Mouse (Mus musculus) lung, embryonic 14.5 days (tissue): ENCODE measurements at regions not wholly inside any gene's neighbourhood (a gene's known extent, or its start where the extent isn't known, plus 50 kb on each side); places are given as distances from the start of the nearest gene placed in this dataset.
A peak's percentile ranks its signal among the peaks of the same experiment; 100 is the strongest.

Experiments used
- ATAC-seq: fragments of 200-750 bp; cut with Nextera tagmentation; 2 replicates; pipeline ENCODE4 v1.8.0; 2017; ENCODE audit warnings: mild to moderate bottlenecking, moderate TSS enrichment, moderate library complexity; ENCODE audit not compliant: insufficient read depth
- DNase-seq: peaks from one replicate; pipeline ENCODE4 v3.0.0-alpha.2; 2015
- H3K27ac ChIP-seq: fragments of 300-500 bp; sonication (generic); 2 replicates; pipeline ENCODE4 v1.5.1; 2014; ENCODE audit warnings: low read depth, mild to moderate bottlenecking, moderate library complexity
- H3K27me3 ChIP-seq: fragments of 300-500 bp; sonication (generic); 2 replicates; pipeline ENCODE4 v1.6.1; 2014; ENCODE audit warnings: low read length, control low read depth; ENCODE audit not compliant: insufficient read depth
- H3K36me3 ChIP-seq: fragments of 300-500 bp; sonication (generic); 2 replicates; pipeline ENCODE4 v1.6.1; 2014; ENCODE audit warnings: control low read depth; ENCODE audit not compliant: insufficient read depth
- H3K4me1 ChIP-seq: fragments of 300-500 bp; sonication (generic); 2 replicates; pipeline ENCODE4 v1.6.1; 2014; ENCODE audit warnings: antibody characterized with exemption, control low read depth; ENCODE audit not compliant: insufficient read depth
- H3K4me2 ChIP-seq: fragments of 300-500 bp; sonication (generic); 2 replicates; pipeline ENCODE4 v1.6.1; 2014; ENCODE audit warnings: mild to moderate bottlenecking
- H3K4me3 ChIP-seq: fragments of 300-500 bp; sonication (generic); 2 replicates; pipeline ENCODE4 v1.5.1; 2014; ENCODE audit warnings: low read depth, low read length
- H3K9ac ChIP-seq: fragments of 300-500 bp; sonication (generic); 2 replicates; pipeline ENCODE4 v1.6.1; 2014
- H3K9me3 ChIP-seq: fragments of 300-500 bp; sonication (generic); 2 replicates; pipeline ENCODE4 v1.6.1; 2016; ENCODE audit warnings: low read depth, low read length, control low read depth
- CTCF ChIP-seq: IDR thresholded peaks from 2 replicates; pipeline ENCODE4 v1.5.1; 2016; ENCODE audit warnings: antibody characterized with exemption, low read depth
- WGBS: fragments of 180-500 bp; shearing (Covaris S2); extraction: QIAGEN DNeasy Blood & Tissue Kit; methylation state at CpG from one replicate; pipeline ENCODE4 v1.1.7; 2014; 5-methylcytosine and 5-hydroxymethylcytosine counted together

- Histone ChIP-seq H3K4me1 (no peaks in the 10 kb centered on the region), H3K4me2 (no peak overlapping the region), H3K9ac (no peak overlapping the region), H3K36me3 (no peaks in the 10 kb centered on the region), H3K4me3 (no peak overlapping the region), H3K27ac (no peak overlapping the region), H3K9me3 (no peaks in the 10 kb centered on the region), H3K27me3 (no peaks in the 10 kb centered on the region)
- peak; percentile 41 for TF ChIP-seq CTCF
- DNase-seq (no peak), ATAC-seq (no peak)
- 66% methylated on average over 6 of the region's 6 CpGs for WGBS
Measured at GRCm38 (mm10) chr14:64557453-64557852, 453.4 kb downstream of the Prss52 start.

DNA sequence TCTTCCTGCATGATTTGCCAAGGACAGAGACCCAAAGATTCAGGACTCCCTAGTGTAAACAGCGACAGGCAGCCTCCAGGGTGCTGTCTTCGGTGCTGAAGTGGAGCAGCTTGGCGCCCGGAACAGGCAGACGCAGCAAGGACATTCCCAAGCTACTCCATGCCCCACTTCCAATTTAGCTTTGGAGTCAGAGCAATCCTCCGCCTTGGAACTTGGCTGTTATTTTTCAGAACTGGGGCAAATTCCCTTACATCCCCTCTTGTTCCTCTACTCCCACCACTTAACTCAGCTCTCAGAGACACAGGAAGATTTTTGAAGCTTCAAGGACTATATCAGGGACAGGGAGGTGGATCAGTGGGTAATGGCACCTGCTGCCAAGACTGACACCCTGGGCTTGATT lies 464.6 kb downstream of the Prss52 start:
- WGBS = 8% methylated on average over 6 of the region's 6 CpGs
- Histone ChIP-seq H3K36me3 (no peaks in the 10 kb centered on the region), H3K4me3 (no peak overlapping the region), H3K27me3 (no peaks in the 10 kb centered on the region), H3K9ac (no peak overlapping the region), H3K4me1 (no peaks in the 10 kb centered on the region), H3K4me2 (no peak overlapping the region), H3K27ac (no peak overlapping the region), H3K9me3 (no peaks in the 10 kb centered on the region)
- DNase-seq (peak; percentile 82), ATAC-seq (no peak)
- no peak for TF ChIP-seq CTCF

DNA sequence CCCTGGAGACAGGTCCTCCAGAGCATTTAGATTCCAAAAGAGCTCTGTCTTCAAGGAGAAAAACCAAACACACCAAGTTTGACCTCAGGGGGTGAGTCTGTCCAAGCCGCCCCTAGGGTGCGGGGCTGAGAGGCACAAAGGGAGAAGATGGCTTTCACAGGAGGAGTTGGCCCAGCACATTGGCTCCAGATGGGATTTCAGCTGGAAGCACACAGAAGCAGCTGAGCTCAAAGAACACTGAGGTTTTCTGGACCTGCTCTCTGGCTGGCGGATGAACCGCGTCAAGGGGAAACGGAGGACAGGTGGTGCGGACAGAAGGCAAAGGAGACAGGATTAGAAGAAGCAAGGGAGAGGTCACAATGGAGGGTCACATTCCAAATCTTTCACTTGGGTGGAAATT lies 466.9 kb downstream of the Prss52 start:
- Histone ChIP-seq H3K27ac (no peak overlapping the region), H3K4me1 (no peaks in the 10 kb centered on the region), H3K27me3 (no peaks in the 10 kb centered on the region), H3K9me3 (no peaks in the 10 kb centered on the region), H3K36me3 (no peaks in the 10 kb centered on the region), H3K4me2 (no peak overlapping the region), H3K4me3 (no peak overlapping the region), H3K9ac (no peak overlapping the region)
- no peak for ATAC-seq
- TF ChIP-seq CTCF = no peak
- WGBS = 78% methylated on average over 7 of the region's 7 CpGs
- DNase-seq = no peak

DNA sequence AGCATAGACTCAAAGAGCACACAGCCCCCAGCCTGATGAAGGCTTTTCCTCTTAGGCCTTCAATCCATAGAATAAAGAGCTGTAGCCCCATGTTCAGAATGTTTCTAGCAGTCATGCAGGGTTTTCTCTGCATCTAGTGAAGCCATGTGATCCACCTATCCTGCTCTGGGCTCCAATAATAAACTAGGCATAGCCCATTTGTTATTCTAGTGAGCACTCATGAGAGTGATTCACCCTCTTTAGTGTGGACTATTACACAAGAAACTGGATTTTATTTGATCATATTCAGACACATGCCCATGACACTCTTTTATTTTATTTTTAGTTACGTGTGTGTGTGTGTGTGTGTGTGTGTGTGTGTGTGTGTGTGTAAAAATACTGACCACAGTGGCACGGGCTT lies 468.7 kb downstream of the Prss52 start:
- Histone ChIP-seq H3K9me3 (no peaks in the 10 kb centered on the region), H3K4me1 (no peaks in the 10 kb centered on the region), H3K4me2 (no peak overlapping the region), H3K9ac (no peak overlapping the region), H3K4me3 (no peak overlapping the region), H3K36me3 (no peaks in the 10 kb centered on the region), H3K27me3 (no peaks in the 10 kb centered on the region), H3K27ac (no peak overlapping the region)
- ATAC-seq = no peak
- TF ChIP-seq CTCF = no peak
- 71% methylated on average over 2 of the region's 2 CpGs for WGBS
- DNase-seq = no peak

- no peaks in the 10 kb centered on the region for H3K4me1 ChIP-seq
- no peaks in the 10 kb centered on the region for H3K27me3 ChIP-seq
- H3K36me3 ChIP-seq = no peaks in the 10 kb centered on the region
- DNase-seq (no peak), ATAC-seq (no peak)
- H3K27ac ChIP-seq = no peak overlapping the region
- H3K4me3 ChIP-seq = no peak overlapping the region
- H3K9me3 ChIP-seq = no peaks in the 10 kb centered on the region
- no peak overlapping the region for H3K9ac ChIP-seq
- 67% methylated on average over 5 of the region's 5 CpGs for WGBS
- no peak for TF ChIP-seq CTCF
- no peak overlapping the region for H3K4me2 ChIP-seq
Measured at GRCm38 (mm10) chr14:64573773-64574172, 469.7 kb downstream of the Prss52 start.

GRCm38 (mm10) chr14:64574277-64574676 lies 470.2 kb downstream of the Prss52 start:
- Histone ChIP-seq H3K4me3 (no peak overlapping the region), H3K27ac (no peak overlapping the region), H3K4me2 (no peak overlapping the region), H3K4me1 (no peaks in the 10 kb centered on the region), H3K36me3 (no peaks in the 10 kb centered on the region), H3K9ac (no peak overlapping the region), H3K27me3 (no peaks in the 10 kb centered on the region; the same call in 1 of the 2 replicates), H3K9me3 (no peaks in the 10 kb centered on the region)
- WGBS = 55% methylated on average over 7 of the region's 7 CpGs
- no peak for DNase-seq
- no peak for ATAC-seq
- TF ChIP-seq CTCF = no peak

DNA sequence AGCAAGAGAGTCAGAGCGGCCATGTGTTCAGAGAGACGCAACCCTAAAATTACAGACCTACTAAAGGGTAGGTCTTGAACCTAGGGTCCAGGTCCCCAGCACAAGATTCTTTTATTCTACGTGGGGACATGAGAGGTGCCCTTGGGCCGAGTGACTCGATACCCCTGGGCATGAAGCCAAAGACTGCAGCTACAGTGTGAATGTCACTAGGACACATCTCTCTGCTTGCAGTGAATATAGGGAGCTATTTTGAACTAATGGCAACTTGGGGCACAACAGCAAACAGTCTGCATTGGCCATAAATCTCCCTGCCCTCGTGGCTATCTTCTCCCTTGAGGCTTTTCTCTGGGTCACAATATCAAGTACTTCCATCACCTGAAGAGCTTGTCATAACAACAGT lies 470.7 kb downstream of the Prss52 start:
- H3K36me3 ChIP-seq = no peaks in the 10 kb centered on the region
- H3K4me3 ChIP-seq = no peak overlapping the region
- H3K27ac ChIP-seq = no peak overlapping the region
- ATAC-seq (no peak), DNase-seq (no peak)
- H3K27me3 ChIP-seq = no peaks in the 10 kb centered on the region; the same call in 1 of the 2 replicates
- 54% methylated on average over 6 of the region's 6 CpGs for WGBS
- no peaks in the 10 kb centered on the region for H3K4me1 ChIP-seq
- no peak for TF ChIP-seq CTCF
- H3K4me2 ChIP-seq = no peak overlapping the region
- H3K9me3 ChIP-seq = no peaks in the 10 kb centered on the region
- H3K9ac ChIP-seq = no peak overlapping the region

DNA sequence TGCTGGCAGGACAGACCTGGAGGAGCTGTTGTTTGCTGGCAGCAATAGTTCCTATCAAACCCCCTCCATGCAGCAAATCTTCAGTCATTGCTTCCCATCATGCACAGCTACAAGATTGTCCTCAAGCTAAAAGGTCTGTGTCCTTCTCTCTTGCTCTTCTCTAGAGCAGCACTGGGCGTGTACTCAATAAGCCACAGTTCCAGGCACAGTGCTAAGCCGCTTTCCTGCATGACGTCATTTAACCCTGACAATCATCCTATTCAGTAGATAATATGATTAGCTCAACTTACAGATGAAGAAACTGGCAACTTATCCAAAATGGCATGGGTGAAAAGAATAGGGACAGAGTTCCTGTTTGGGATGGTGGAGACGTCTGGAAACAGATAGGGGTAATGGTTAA lies 471.9 kb downstream of the Prss52 start:
- Histone ChIP-seq H3K9ac (no peak overlapping the region), H3K27me3 (peaks cover 5% of the 10 kb centered on the region; the same call in 1 of the 2 replicates), H3K36me3 (no peaks in the 10 kb centered on the region), H3K4me1 (no peaks in the 10 kb centered on the region), H3K9me3 (no peaks in the 10 kb centered on the region), H3K4me2 (no peak overlapping the region), H3K4me3 (no peak overlapping the region), H3K27ac (no peak overlapping the region)
- no peak for DNase-seq
- ATAC-seq = no peak
- 50% methylated on average over 4 of the region's 4 CpGs for WGBS
- no peak for TF ChIP-seq CTCF
